Mouse (Mus musculus) adrenal gland, adult 18-20 months (tissue): Measurements from ENCODE around the gene Lcp2. TPM values are rescaled to one million over a fixed set of nuclear protein-coding genes. Genes with fewer than 3 reads are reported as not detected.

Source experiments
- DNase-seq, 2 experiments: peaks; one replicate each; pipeline ENCODE4 v3.0.0; 2021 to 2022; ENCODE audit warnings: low spot score in 2 of 2
- long read RNA-seq, 2 experiments: library from polyadenylated mRNA; stranded (forward); transcript quantifications; one replicate each; pipeline ENCODE4 v2.0.0; 2021
- total RNA-seq, 2 experiments: library from RNA; stranded (reverse); gene quantifications; 1 replicate in 1 of 2; 2 replicates in 1 of 2; pipeline ENCODE4 v1.2.3; 2021

Lcp2 gene
- 1 to 10 TPM; 2.4 to 3.6 TPM for total RNA-seq
- long read RNA-seq, experiment 1, result 0 reads
- long read RNA-seq, experiment 2, result 0 reads

DNA sequence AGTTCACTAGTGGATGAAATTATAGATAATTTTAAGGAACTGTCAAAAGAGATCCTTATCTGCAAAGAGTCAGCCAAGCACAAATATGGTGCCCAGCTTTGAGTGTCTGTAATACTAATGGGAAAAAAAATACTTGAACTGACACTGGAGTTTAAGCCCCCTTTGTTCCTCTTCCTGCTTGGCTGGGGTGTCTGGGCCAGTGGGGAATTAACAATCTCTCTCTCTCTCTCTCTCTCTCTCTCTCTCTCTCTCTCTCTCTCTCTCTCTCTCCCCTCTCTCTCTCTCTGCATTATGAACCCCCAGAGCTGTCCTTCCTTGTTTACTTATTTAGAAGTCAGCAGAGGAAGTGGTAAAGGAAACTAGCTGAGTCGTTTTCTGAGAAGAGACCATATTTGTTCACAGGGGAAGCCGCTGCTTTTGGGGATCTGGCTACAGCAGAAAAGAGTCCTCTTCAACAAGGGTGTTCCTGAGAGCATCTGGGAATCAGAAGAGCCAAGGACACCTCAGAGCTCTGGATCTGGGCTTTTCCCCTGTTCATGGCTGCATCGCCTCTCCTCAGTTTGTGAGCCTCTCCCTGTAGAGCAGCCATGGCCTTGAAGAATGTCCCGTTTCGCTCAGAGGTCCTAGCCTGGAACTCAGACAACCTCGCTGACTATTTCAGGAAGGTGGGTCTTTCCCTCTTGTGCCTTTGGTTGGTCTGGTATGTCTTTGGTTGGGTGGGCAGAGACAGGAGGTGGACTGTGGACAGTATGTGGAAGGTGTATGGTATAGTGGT, at the start of gene Lcp2:
Lcp2 (plus strand) TSS at position 154 of the 775 bp plus-strand sequence.
- no peak for DNase-seq

DNA sequence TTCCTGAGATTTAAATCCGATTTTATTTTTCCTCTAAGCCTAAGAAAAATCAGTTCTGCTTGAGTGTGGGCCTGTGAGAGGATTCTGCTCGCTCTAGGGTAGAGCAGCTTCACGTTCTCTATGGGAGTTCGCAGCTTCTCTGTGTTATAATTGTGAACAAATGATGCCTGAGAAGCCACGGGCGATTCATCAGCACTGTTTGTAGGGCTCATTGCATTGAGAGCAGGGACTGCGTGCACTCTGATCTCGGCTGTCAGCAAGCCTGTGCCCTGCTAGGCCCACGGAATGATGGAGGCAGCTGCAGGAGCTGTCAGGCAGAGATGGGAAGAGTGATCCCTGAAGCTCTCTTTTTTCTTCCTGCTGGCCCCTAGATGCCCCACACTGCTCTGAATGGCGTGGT, 48.5 kb upstream of the Lcp2 start:
- DNase-seq, result no peak

DNA sequence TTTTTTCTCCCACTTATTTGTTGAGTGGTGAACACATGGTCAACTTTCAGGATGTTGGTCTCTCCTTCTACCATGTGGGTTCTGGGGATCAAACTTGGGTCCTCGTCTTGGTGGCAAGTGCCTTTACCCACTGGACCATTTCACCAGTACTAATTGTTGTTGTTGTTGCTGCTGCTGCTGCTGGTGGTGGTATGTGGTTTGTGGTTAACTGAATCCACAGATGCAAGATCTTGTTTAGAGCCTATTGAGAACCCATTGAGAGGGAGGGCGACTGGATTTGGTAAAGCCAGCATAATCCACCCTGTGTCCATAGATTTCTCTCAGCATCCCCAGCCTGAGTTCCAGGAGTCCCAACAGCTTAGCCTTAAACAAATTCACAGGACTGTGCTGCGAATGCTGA, 46.3 kb upstream of the Lcp2 start:
- no peak for DNase-seq

DNA sequence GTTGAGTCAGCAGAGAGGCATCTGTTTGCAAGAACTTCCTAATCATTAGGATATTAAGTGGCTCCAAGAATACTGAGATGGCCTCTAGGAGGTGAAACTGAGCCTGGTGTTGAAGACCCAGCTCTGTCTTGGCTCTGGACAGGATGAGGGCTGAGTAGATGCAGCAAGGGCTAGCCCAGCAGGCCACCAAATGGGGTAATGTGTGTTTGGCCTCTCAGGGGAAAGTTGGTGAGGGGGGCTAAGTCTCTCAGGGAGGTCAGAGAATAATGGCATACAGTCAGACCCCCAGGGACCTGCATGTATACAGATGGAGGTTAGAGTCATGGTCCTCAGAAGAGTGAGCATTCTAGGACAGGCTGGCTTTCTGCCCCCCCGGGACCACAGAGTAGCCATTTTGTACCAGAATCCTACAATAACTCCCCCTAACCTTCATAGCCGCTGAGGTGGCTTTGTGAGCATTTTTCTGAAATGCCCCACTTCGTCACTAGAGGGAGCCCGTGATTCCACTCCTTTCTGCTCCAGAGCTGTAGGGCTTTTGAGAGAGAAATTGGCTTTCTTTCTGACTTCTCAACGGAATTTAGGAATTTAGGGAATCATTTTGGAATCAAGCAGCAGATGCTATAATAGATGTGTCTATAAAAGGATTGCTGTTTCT, 44.7 kb upstream of the Lcp2 start:
- peak; percentile 50 to 58 for DNase-seq

DNA sequence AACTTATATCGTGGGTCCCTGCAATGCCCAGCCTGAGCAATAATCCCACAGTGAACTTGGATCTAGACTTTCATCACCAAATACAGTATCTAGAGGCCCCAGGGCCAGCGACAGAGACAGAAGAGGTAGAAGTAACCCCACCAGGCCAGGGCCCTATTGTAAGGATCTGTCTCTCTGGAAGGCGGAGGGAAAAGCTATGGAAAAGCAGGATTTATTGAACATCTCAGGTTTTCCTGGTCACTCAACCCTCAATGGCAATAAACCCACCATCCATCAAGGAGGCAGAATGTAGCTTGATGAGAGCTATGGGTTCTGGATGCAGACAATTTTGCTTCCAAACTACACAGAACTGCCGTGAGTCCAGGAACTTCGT, 44.1 kb upstream of the Lcp2 start:
- DNase-seq, result no peak

DNA sequence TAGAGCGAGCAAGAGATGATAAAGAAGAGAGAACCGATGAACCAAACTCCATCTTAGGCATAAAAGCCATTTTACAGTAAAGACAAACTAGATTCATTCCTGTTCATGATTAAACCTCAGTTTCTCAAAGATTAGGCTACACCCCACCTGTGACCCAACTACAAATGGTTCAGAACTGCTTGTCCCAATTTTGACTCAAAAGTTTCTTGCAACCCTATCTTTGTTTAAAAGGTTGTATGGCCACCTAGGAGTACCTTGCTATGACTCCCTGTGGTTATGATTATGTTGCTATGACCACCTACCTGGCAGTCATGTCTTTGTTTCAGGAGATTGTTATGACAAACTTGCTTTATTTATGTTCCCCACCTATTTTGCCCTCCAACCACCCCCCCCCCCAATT, 39.1 kb upstream of the Lcp2 start:
- DNase-seq, result no peak

DNA sequence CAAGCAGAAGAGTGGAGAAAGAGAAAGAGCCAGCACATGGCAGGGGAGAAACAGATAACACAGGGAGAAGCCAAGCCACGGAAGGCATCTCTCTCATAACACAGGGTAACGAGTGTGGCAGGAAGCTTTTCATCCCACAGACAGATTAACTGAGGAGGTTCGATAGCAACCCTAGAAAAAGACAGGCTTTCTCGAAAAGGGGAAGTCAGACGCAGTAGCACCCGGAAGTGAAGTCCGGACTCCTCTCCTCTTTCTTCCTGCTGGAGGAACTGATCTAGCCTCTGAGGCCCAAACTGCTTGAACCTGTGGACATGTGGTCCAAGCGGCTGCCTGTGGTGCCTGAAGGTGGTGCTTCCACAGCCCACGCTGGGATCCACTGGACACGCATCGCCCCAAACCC, 38.5 kb upstream of the Lcp2 start:
- DNase-seq, result no peak

DNA sequence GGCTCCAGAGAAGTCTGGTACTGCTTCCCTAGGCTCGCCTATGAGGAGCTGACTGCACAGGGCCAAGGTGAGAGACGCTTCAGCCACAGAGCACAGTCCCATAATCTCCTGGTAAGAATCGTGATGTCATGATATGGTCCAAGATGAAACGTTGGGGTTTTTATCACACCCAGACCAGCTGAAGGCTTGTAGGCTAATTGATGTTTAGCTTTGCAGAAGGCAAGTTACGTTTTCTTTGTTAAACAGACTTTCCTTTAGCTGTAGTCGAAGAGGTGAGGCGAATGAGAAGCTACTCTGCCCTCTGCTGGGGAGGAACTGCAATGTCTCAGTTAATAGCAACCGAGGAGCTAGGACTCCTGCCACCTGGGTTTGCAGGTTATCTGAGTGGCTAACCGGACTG, 38.0 kb upstream of the Lcp2 start:
- DNase-seq, result peak; percentile 19 to 43

DNA sequence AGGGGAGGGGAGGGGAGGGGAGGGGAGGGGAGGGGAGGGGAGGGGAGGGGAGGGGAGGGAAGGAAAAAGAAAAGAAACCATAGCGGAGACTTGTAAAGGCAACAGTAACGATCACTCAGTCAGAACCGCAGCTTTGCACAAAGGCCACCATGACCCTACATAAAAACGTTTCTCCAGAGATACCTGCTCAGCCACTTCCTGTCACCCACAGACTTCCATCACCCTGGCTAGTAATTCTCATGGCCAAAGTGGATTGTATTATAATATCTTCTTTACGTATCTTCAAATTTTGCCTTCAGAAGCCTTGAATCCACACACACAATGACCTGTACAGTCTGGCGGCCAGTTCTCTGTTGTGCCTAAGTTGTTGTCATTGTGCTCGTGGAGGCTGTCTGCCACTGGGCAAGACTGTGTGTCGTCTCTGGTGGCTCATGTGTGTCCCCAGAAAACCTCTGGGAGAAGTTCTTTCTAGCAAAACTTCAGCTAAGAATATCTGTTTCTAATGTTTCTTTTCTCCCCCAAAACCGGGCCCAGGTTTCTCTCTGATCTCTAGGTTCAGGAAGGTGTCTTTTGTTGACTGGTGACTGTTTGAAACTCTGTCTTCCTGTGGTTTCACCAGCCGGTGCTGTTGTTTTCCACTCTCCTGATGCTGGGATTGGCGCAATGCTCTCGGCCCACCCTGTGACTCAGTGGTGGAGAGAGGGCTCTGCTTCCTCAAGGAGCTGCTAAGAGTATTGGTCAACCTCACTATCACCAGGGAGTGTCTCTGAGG, 37.2 kb upstream of the Lcp2 start:
- no peak for DNase-seq

DNA sequence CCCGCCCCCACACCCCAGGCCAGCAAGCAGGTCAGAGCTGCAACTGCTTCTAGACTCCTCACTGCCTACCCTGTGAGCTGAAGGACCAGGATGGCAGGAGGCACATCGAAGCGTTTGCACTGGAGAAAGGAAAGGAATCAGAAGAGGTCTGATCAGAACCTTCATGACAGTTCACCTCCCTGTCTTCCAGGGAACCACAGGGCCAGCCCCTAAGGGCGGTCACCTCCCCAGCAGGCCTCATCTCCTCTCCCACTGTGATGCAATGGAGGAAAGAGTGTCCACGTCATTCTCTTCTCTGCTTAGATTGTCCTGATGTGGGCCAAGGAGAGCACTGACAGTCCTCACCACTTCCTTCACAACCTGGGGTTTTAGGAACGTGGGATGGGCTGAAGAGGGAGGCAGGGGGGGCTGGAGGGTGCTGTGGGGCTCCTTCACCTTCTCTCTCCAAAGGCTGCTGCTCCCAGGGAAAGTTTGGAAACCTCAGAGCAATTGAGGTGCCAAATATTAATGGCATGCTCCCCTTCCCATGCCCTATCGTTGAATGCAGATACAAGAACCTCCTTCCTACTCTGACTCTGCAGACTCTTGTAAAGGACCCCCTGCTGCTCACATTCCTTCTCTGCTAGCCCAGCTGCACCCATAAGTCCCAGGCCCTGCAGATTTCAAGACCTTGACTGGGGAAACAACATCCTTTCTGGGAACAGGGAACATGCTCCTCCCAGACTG, 36.4 kb upstream of the Lcp2 start:
- DNase-seq, result no peak

DNA sequence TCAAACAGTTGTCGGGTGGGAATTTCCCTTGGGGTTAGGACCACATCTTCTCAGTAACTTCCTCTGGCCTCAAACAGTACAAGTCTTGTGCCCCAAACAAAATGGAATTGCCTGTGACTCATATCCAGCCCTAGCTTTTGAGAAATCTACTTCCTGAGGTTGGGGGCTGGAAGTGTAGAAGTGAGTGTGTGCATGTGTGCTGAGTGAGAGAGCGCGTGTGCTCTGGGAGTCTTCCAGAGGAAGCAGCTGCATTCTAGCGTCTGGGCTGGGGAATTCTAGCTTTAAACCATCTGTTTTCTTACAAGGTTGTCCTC, 35.9 kb upstream of the Lcp2 start:
- DNase-seq, result no peak

DNA sequence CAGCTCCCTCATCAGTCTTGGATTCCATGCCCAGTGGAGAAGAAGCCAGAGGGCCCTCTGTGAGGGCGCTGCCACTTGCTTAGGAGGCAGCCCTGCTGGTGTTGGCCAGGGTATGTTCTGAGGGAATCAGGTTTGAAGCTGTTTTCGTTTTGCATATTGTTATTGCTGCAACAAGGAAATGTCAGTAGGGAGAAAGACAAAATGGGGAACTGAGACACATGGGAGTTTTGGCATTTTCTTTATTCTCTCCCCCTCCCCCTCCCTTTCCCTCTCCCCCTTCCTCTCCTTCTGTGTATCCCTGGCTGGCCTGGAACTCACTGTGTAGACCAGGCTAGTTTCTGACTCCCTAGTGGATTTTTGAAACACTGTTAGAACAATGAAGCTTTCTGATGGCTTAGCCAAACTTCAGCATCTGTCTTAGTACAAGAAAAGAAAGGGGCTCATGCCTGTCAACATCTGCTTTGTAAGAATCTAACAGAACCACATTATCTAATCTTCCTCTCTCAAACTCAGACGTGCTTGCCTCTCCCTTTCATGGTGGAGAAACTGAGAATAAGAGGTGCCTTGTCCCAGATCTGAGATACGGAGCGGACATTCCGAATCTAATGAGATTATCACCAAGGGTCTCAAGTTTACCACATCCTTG, 34.6 kb upstream of the Lcp2 start:
- DNase-seq, result no peak

DNA sequence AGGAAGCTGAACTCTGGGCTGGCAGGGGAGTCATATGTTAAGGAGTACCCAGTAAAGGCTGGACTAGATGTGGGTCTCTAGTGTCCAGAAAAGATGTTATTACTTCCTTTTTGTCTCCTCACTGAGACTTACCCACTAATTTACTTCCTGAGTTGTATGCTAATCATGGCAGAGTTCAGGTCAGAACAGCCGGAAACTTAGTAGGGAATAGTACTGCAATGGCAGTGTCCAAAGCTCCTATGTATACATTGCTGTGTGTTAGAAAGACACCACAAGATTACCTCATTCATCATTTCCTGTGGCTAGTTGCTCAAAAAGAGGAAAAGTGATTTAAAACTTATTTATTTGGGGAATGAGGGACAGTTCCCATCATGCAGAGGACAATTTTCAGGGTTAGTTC, 21.6 kb upstream of the Lcp2 start:
- DNase-seq, result no peak

DNA sequence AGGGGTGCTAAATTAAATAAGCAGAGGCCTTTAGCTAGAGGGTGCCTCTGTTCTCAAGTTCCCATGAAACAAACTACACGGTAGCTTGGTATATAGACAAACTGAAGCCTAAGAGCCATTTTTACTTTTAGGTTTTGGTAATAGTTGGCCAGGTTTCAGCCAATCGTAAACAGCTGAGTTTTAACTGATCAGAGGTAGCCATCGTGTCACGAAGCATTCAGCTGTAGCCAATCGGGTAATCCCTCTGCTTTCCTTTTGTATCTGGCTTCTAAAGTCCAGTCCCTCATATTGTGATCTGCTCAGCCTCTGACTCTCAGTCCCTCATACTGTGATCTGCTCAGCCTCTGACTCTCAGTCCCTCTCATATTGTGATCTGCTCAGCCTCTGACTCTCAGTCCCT, 17.1 kb upstream of the Lcp2 start:
- DNase-seq, result no peak

DNA sequence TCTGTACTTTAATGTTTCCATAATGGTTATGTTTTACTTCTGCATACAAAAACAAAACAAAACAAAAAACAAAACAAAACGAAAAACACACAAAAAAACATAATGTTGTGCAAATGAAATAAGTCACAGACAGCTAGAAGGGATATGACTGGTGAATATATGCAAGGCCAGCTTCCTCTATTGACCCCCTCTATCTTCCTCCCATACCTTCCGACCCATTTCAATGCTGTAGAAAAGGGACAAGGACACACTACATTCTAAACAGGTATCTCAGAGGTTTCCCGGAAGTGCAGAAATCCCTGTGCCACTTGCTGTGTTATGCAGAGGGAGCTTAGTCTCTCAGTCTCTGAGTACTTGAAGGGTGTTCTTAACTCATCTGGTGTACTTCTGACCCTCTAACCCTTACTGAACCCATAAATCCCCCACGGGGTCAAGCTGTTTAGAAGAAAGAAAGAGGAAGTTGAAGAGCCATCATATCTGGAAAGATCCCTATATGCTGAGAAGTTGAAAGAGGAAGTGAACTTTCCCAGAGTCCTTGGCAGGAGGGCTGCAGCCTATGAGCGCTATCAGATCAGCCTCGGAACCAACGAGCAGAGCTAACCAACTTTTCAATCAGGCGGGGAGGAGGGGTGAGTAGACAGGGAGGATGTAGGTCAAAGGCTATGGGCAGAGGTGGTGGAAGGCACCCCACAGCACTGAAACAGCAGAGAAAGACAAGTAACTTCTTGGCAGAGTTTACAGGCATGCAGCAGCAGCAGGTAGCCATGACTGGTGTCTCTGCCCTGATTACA, 15.5 kb upstream of the Lcp2 start:
- DNase-seq, result no peak

DNA sequence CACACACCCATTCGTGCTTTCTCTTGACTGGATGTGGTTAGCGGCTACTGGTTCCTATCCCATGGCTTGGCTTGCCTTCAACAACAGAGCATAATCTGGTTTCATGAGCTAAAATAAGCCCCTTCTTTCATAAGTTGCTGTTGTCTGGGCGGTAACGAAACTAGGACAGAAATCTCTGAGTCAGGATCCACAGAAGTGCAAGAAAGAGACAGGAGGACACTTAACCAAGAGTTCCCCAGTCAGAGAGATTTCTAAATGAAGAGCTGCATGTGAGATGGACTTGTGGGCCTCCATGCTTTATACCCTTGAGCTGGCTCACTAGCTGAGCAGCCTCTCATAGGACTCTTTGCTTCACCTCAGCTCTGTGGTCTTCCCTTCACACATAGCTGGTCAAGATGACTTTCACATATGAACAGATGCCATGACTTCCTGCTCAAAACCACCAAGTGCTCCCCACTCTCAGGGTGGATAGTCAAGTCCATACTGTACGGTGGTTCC, 12.7 kb upstream of the Lcp2 start:
- no peak for DNase-seq

DNA sequence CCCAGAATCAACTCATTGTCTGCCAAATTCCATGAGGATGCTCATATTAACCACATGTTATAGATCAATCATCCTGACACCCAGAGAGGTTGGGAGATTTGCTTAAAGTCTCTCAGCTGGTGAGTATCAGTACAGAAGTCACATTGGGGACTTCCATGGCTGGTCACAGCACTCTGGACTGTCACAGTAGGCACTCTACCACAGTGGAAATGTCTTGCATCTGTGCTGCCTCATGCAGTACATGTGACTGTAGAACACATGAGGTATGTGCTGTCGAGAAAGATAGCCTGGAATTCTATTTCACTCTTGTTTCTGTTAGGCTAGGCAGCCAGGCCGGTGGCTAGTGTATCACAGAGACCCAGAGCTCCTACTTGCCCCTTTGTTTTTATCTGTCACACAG, 11.9 kb upstream of the Lcp2 start:
- DNase-seq, result no peak

DNA sequence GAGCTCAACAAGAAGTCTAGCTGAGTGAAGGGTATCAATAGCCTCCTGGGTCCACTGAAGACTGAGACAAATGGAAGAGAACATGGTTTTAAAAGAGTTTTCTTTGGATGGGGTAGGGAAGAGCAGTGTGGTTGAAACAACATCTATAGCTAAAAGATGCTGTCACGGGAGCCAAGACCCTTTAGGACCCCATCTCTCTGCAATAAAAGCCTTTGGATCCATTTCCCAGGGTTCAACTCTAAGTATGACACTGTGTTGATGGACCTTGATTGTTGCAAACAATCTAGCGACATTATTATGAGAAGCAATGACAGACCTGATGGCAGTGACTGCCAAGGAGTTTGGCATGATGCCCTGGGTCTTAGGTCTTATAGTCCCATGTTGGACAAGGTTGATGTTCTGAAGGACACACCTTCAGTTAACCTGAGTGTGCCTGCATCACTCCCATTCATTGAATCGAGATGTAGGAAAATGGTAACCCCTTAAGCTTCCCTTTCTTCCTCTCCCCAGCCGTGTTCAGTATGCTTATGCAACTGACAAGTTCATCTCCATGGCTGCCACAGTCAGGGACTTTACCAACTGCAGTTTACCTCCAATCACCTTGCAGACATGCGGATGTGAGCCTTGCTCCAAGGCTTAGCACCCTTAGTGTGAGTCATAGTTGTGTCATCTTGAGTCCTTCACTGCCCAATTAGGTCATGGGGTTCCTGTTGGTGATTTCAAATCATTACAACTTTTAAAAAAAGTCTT, 10.6 kb upstream of the Lcp2 start:
- DNase-seq, result no peak

DNA sequence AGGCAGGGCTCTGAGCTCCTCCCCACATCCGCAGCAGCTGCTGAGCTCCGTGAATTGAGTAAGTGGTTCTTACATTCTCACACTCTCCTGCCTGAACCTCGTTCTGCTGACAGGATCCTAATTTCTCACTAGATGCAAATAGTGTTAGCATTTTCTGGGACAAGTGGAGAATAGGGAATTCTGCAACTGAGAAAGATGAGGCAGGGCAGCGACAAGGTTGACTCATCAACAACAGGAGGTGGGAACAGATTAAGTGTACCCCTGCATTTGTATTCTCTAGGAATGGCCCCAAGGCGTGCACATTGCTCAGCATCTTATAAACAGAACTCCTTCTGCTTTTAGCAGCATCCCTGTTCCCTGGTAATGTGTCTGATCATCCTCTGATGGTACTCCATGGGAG, 6.7 kb upstream of the Lcp2 start:
- no peak for DNase-seq
